Comparison of ENCODE assay signal across 8 mouse cellular contexts in genomic region chr5:75377311-75378300, GRCm38 (mm10).
A peak's percentile ranks its signal among the peaks of the same experiment; 100 is the strongest.
DNase-seq lines count a peak whose midpoint lies in the region; ATAC-seq and TF ChIP-seq lines count a peak whose summit lies in the region.
"Had no signal": no experiment of that assay in that cellular context is flagged by ENCODE, and none has a peak within 500 bp of the region (broad histone marks: within the 10 kb centered on the region; RNA-seq: fewer than 3 reads in every experiment).

No protein-coding gene starts in this region.

- no peak overlapping the region for H3K27ac ChIP-seq in midbrain, embryonic 11.5 days (ENCODE audit: low read depth, low read length)
- H3K27ac ChIP-seq in midbrain, postnatal 0 days (ENCODE audit: low read depth, low read length) = no peak overlapping the region
- peak overlapping the region; percentile 88 for H3K27ac ChIP-seq in liver, postnatal 0 days (ENCODE audit: low read depth)
- peak overlapping the region; percentile 72 for H3K27ac ChIP-seq in stomach, postnatal 0 days (replicated peaks)

- peak; percentile 94 for TF ChIP-seq EP300 in liver, postnatal 0 days (IDR thresholded peaks at IDR 0.05; ENCODE audit: low read depth)
- TF ChIP-seq EP300 in stomach, postnatal 0 days (optimal IDR thresholded peaks at IDR 0.05) = peak; percentile 55

- H3K4me1 ChIP-seq in midbrain, embryonic 11.5 days (ENCODE audit: control insufficient read depth, insufficient read depth, low read length) = peaks cover 2% of the 10 kb centered on the region; the same call in 1 of the 2 replicates
- H3K4me1 ChIP-seq in midbrain, postnatal 0 days (ENCODE audit: insufficient read depth, low read length) = no peaks in the 10 kb centered on the region
- peaks cover 30% of the 10 kb centered on the region for H3K4me1 ChIP-seq in liver, postnatal 0 days (ENCODE audit: insufficient read depth)
- 0 out of 2 replicates have a peak, but pooled peaks cover 3% of the 10 kb centered on the region for H3K4me1 ChIP-seq in stomach, postnatal 0 days (replicated peaks; ENCODE audit: control insufficient read depth, insufficient read depth)

- peak; percentile 86 for DNase-seq in midbrain, embryonic 11.5 days (ENCODE audit: low spot score, missing footprints)
- DNase-seq in midbrain, postnatal 0 days (ENCODE audit: low spot score) = no peak
- peak; percentile 60 for DNase-seq in kidney, adult 18-20 months
- peak; percentile 68 for DNase-seq in liver, postnatal 0 days
- DNase-seq in stomach, postnatal 0 days (ENCODE audit: low spot score) = peak; percentile 84
- no peak for DNase-seq in neural tube, embryonic 10.5 days (ENCODE audit: extremely low spot score, low spot score)
- no peak for DNase-seq in thymus, postnatal 36 days
- DNase-seq: thymus, postnatal 14 days had no signal

- H3K36me3 ChIP-seq in midbrain, embryonic 11.5 days (ENCODE audit: control insufficient read depth, insufficient read depth, low read length) = no peaks in the 10 kb centered on the region
- H3K36me3 ChIP-seq in midbrain, postnatal 0 days (ENCODE audit: insufficient read depth, low read length) = no peaks in the 10 kb centered on the region
- H3K36me3 ChIP-seq in liver, postnatal 0 days (replicated peaks; ENCODE audit: insufficient read depth, low read length) = no peaks in the 10 kb centered on the region
- H3K36me3 ChIP-seq in stomach, postnatal 0 days (ENCODE audit: control insufficient read depth, insufficient read depth, low read length) = no peaks in the 10 kb centered on the region

- no peaks in the 10 kb centered on the region for H3K9me3 ChIP-seq in midbrain, embryonic 11.5 days (ENCODE audit: control insufficient read depth, low read length)
- no peaks in the 10 kb centered on the region for H3K9me3 ChIP-seq in midbrain, postnatal 0 days (ENCODE audit: low read length)
- H3K9me3 ChIP-seq in liver, postnatal 0 days (ENCODE audit: low read length) = no peaks in the 10 kb centered on the region
- no peaks in the 10 kb centered on the region for H3K9me3 ChIP-seq in stomach, postnatal 0 days (ENCODE audit: control insufficient read depth, low read length)

- no peak for TF ChIP-seq CTCF in midbrain, postnatal 0 days (IDR thresholded peaks at IDR 0.05)
- TF ChIP-seq CTCF in liver, postnatal 0 days (IDR thresholded peaks at IDR 0.05; ENCODE audit: low read depth) = no peak
- no peak for TF ChIP-seq CTCF in stomach, postnatal 0 days (IDR thresholded peaks at IDR 0.05; ENCODE audit: low read depth)

- peak; percentile 88 for ATAC-seq in midbrain, embryonic 11.5 days (ENCODE audit: low FRiP score)
- no peak for ATAC-seq in midbrain, postnatal 0 days (ENCODE audit: low FRiP score)
- peak; percentile 96 for ATAC-seq in liver, postnatal 0 days
- ATAC-seq in stomach, postnatal 0 days (ENCODE audit: low FRiP score, low TSS enrichment) = peak; percentile 96

- H3K27me3 ChIP-seq in midbrain, embryonic 11.5 days (ENCODE audit: control insufficient read depth, insufficient read depth, low read length) = no peaks in the 10 kb centered on the region
- no peaks in the 10 kb centered on the region for H3K27me3 ChIP-seq in midbrain, postnatal 0 days (ENCODE audit: insufficient read depth, low read length)
- no peaks in the 10 kb centered on the region for H3K27me3 ChIP-seq in liver, postnatal 0 days (ENCODE audit: insufficient read depth, low read length)
- no peaks in the 10 kb centered on the region for H3K27me3 ChIP-seq in stomach, postnatal 0 days (ENCODE audit: control insufficient read depth, insufficient read depth, low read length)

- WGBS in midbrain, embryonic 11.5 days = 54% methylated on average over 19 of the region's 19 CpGs
- 48% methylated on average over 19 of the region's 19 CpGs for WGBS in midbrain, postnatal 0 days
- WGBS in liver, postnatal 0 days (ENCODE audit: insufficient replicate concordance) = 35% methylated on average over 19 of the region's 19 CpGs
- 17% methylated on average over 19 of the region's 19 CpGs for WGBS in stomach, postnatal 0 days

- H3K4me2 ChIP-seq in midbrain, embryonic 11.5 days = no peak overlapping the region
- no peak overlapping the region for H3K4me2 ChIP-seq in midbrain, postnatal 0 days (ENCODE audit: low read depth, low read length, poor library complexity, severe bottlenecking)
- peak overlapping the region; percentile 44 for H3K4me2 ChIP-seq in liver, postnatal 0 days (ENCODE audit: low read depth, low read length)
- peak overlapping the region; percentile 37 for H3K4me2 ChIP-seq in stomach, postnatal 0 days (replicated peaks; ENCODE audit: low read depth)

- H3K9ac ChIP-seq in midbrain, embryonic 11.5 days (ENCODE audit: low read length) = no peak overlapping the region
- no peak overlapping the region for H3K9ac ChIP-seq in midbrain, postnatal 0 days (replicated peaks; ENCODE audit: low read length, poor library complexity, severe bottlenecking)
- H3K9ac ChIP-seq in liver, postnatal 0 days (replicated peaks) = 0 out of 2 replicates have a peak overlapping the region, but pooled peaks have one; percentile 22
- H3K9ac ChIP-seq in stomach, postnatal 0 days (ENCODE audit: low read length) = no peak overlapping the region

- H3K4me3 ChIP-seq in midbrain, embryonic 11.5 days (ENCODE audit: low read depth, low read length) = no peak overlapping the region
- no peak overlapping the region for H3K4me3 ChIP-seq in midbrain, postnatal 0 days (ENCODE audit: low read depth, low read length)
- peak overlapping the region; percentile 6; the same call in 1 of the 2 replicates for H3K4me3 ChIP-seq in liver, postnatal 0 days (ENCODE audit: low read depth, low read length)
- no peak overlapping the region for H3K4me3 ChIP-seq in stomach, postnatal 0 days (ENCODE audit: low read depth, low read length)

Comparison
In these comparisons a context has a peak if more than half of its experiments do, and no peak if none do; other contexts are left out.
1. DNase-seq: peak in midbrain, embryonic 11.5 days (single experiment), kidney, adult 18-20 months (single experiment), liver, postnatal 0 days (single experiment) and stomach, postnatal 0 days (single experiment); none in midbrain, postnatal 0 days (single experiment), neural tube, embryonic 10.5 days (single experiment) and thymus, postnatal 36 days (0 of 2).
2. H3K27ac ChIP-seq: peak in liver, postnatal 0 days (single experiment) and stomach, postnatal 0 days (single experiment); none in midbrain, embryonic 11.5 days (single experiment) and midbrain, postnatal 0 days (single experiment).
3. H3K4me2 ChIP-seq: peak in liver, postnatal 0 days (single experiment) and stomach, postnatal 0 days (single experiment); none in midbrain, embryonic 11.5 days (single experiment) and midbrain, postnatal 0 days (single experiment).